Mouse (Mus musculus): ENCODE results near the gene Arid3a. TPM values are rescaled to one million over a fixed set of nuclear protein-coding genes. Genes with fewer than 3 reads are reported as not detected.

Gene Arid3a
- total and polyA plus RNA-seq, 3 experiments = 48.4 to 114 (median 94.4) TPM

- TF ChIP-seq ETS1 (conservative IDR thresholded peaks at IDR 0.05; ENCODE audit: low read depth, low read length) (0 out of 2 replicates have a peak, but pooled peaks have one; percentile 25), ELF1 (IDR thresholded peaks at IDR 0.05; ENCODE audit: low read depth, low read length) (peak; percentile 43; the same call in 1 of the 2 replicates), NRF1 (IDR thresholded peaks at IDR 0.05; ENCODE audit: low read depth, low read length) (peak; percentile 69), MYC (IDR thresholded peaks at IDR 0.05; ENCODE audit: low read depth, low read length) (0 out of 2 replicates have a peak, but pooled peaks have one; percentile 38), RCOR1 (conservative IDR thresholded peaks at IDR 0.05; ENCODE audit: low read depth, low read length) (no peak), MEF2A (IDR thresholded peaks at IDR 0.05; ENCODE audit: borderline replicate concordance, low read depth, low read length) (no peak), USF1 (IDR thresholded peaks at IDR 0.05; ENCODE audit: low read depth, low read length) (no peak), MAX (IDR thresholded peaks at IDR 0.05; ENCODE audit: low read length) (peak; percentile 40; the same call in 1 of the 2 replicates), USF2 (conservative IDR thresholded peaks at IDR 0.05; ENCODE audit: low read depth, low read length) (no peak), POLR2A (IDR thresholded peaks at IDR 0.05; ENCODE audit: low read depth, low read length) (peak; percentile 45; the same call in 1 of the 2 replicates), ZMIZ1 (IDR thresholded peaks at IDR 0.05; ENCODE audit: low read depth, low read length) (peak; percentile 50; the same call in 1 of the 2 replicates), ZNF384 (IDR thresholded peaks at IDR 0.05; ENCODE audit: low read depth, low read length) (no peak), MAZ (IDR thresholded peaks at IDR 0.05; ENCODE audit: low read depth, low read length) (0 out of 2 replicates have a peak, but pooled peaks have one; percentile 13)
Measured at GRCm38 (mm10) chr10:79927324-79928029, 634 bp downstream of the Arid3a start (continued).

- no peaks in the 10 kb centered on the region for H3K9me3 ChIP-seq (replicated peaks; ENCODE audit: low read length)
- peaks cover 10 to 66% of the 10 kb centered on the region in 2 experiments for H3K4me1 ChIP-seq (ENCODE audit: control insufficient read depth in 1 of 2, insufficient read depth in 2 of 2)
- H3K9ac ChIP-seq (ENCODE audit: insufficient read depth, low read depth) = peak overlapping the region; percentile 98
- TF ChIP-seq MAZ (IDR thresholded peaks at IDR 0.05; ENCODE audit: low read depth, low read length) (0 out of 2 replicates have a peak, but pooled peaks have one; percentile 2), ZNF384 (IDR thresholded peaks at IDR 0.05; ENCODE audit: low read depth, low read length) (no peak), ETS1 (conservative IDR thresholded peaks at IDR 0.05; ENCODE audit: low read depth, low read length) (no peak), UBTF (IDR thresholded peaks at IDR 0.05; ENCODE audit: low read depth, low read length) (no peak), E2F4 (IDR thresholded peaks at IDR 0.05; ENCODE audit: insufficient replicate concordance, low read depth, low read length) (no peak), RCOR1 (conservative IDR thresholded peaks at IDR 0.05; ENCODE audit: low read depth, low read length) (no peak), MEF2A (IDR thresholded peaks at IDR 0.05; ENCODE audit: borderline replicate concordance, low read depth, low read length) (no peak), JUN (IDR thresholded peaks at IDR 0.05; ENCODE audit: insufficient read depth, low read depth, low read length) (no peak), EP300 (IDR thresholded peaks at IDR 0.05; ENCODE audit: low read length) (no peak), HCFC1 (IDR thresholded peaks at IDR 0.05; ENCODE audit: low read depth, low read length) (0 out of 2 replicates have a peak, but pooled peaks have one; percentile 11), POLR2A (IDR thresholded peaks at IDR 0.05; ENCODE audit: low read depth, low read length) (peak; percentile 26; the same call in 1 of the 2 replicates), ZMIZ1 (IDR thresholded peaks at IDR 0.05; ENCODE audit: low read depth, low read length) (no peak), TBP (conservative IDR thresholded peaks at IDR 0.05; ENCODE audit: low read depth, low read length) (no peak), MAX (IDR thresholded peaks at IDR 0.05; ENCODE audit: low read length) (no peak; the same call in 1 of the 2 replicates), CHD2 (IDR thresholded peaks at IDR 0.05; ENCODE audit: low read length) (peak; percentile 66; the same call in 1 of the 2 replicates), CHD1 (IDR thresholded peaks at IDR 0.05; ENCODE audit: low read depth, low read length) (no peak; the same call in 1 of the 2 replicates), NELFE (IDR thresholded peaks at IDR 0.05; ENCODE audit: low read depth, low read length) (0 out of 2 replicates have a peak, but pooled peaks have one; percentile 3), IRF4 (IDR thresholded peaks at IDR 0.05; ENCODE audit: low read depth, low read length) (peak; percentile 3; the same call in 1 of the 2 replicates), NRF1 (IDR thresholded peaks at IDR 0.05; ENCODE audit: low read depth, low read length) (no peak), ZC3H11A (IDR thresholded peaks at IDR 0.05; ENCODE audit: low read depth, low read length) (no peak), JUND (conservative IDR thresholded peaks at IDR 0.05; ENCODE audit: low read depth, low read length) (no peak), TCF12 (IDR thresholded peaks at IDR 0.05; ENCODE audit: low read depth, low read length) (0 out of 2 replicates have a peak, but pooled peaks have one; percentile 30), MXI1 (IDR thresholded peaks at IDR 0.05; ENCODE audit: low read depth, low read length) (no peak)
- peak overlapping the region; percentile 46; the same call in 1 of the 2 replicates for H3K4me2 ChIP-seq (ENCODE audit: insufficient read depth, low read depth, poor library complexity, severe bottlenecking)
- DNase-seq (ENCODE audit: extremely low read depth) = peak; percentile 51
- in situ Hi-C loops (cut with MboI; ENCODE audit: low pct_ligation_motif_present, low pct_unique_long_range_greater_than_20kb, low sequenced_read_pairs) = loop anchor here (5.0 kb wide), 2 partner anchors 34 to 36 kb away; partner anchors contain the start of genes Cfd and Wdr18
- H3K4me3 ChIP-seq (replicated peaks in 1 of 3; ENCODE audit: low read depth in 2 of 3, low read length in 2 of 3, poor library complexity in 1 of 3) = peak overlapping the region; percentile 72 to 96 (median 91)
- dilution Hi-C loops (cut with MboI; ENCODE audit: extremely low pct_ligation_motif_present, extremely low pct_unique_long_range_greater_than_20kb, low sequenced_read_pairs) = no loop called here
- H3K27ac ChIP-seq (ENCODE audit: insufficient read depth, low read depth) = peak overlapping the region; percentile 80; the same call in 1 of the 2 replicates
- H3K79me2 ChIP-seq (replicated peaks; ENCODE audit: control insufficient read depth, extremely low read depth, insufficient read depth, poor library complexity, severe bottlenecking) = peaks cover 63% of the 10 kb centered on the region
- H3K27me3 ChIP-seq (replicated peaks) = no peaks in the 10 kb centered on the region
- H3K36me3 ChIP-seq (replicated peaks in 1 of 2; ENCODE audit: control insufficient read depth in 1 of 2, insufficient read depth in 1 of 2, low read length in 1 of 2) = peaks cover 25 to 35% of the 10 kb centered on the region in 2 experiments
Measured at GRCm38 (mm10) chr10:79928030-79928694, 1.3 kb downstream of the Arid3a start.
